Mouse (Mus musculus): ENCODE measurements at regions not wholly inside any gene's neighbourhood (a gene's known extent, or its start where the extent isn't known, plus 50 kb on each side); places are given as distances from the start of the nearest gene placed in this dataset.

DNA sequence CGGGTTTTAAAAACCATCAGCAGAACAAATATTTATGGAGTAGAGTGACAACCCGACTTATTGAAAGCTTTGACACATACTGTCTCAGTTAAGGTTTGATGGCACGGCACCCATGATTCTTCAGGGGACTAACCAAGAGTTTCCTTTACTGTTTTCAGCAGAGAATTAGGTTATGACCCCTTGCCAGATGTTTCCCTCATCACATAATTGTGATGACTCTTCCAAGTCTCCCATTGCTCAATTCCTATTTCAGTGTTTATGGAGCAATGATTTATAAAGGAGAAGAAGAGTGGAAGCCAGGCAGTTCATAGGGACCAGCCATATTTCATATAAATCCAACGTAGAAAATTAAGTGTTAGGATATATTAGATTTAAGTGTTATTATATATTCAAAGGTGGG lies 181.4 kb upstream of the Adgrl2 start:
- TF ChIP-seq POLR2A (IDR thresholded peaks at IDR 0.05; ENCODE audit: insufficient read depth, low read length), result no peak
- no peak for TF ChIP-seq CTCF (IDR thresholded peaks at IDR 0.05; ENCODE audit: low read depth, low read length)
